Mouse (Mus musculus): ENCODE data around the gene Ifit1bl1.

Gene Ifit1bl1

DNA sequence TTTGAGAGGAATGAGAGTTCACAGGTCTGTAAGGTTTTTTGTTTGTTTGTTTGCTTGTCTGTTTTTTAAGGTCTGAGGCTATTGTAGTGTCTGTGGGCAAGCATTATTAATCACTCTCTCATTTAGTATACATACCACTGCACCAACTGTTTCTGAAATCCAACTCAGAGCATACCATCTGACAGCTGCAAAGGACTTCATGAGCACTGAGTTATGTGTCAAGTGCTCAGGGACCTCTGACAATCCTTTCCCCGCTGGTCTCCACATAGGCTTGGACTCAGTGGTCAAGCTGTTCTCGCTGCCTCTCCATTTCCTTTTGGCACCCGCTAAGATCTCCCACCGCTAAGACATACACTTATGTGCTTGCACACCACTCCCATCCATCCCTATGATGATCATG, 55.5 kb downstream of the Ifit1bl1 start:
- DNase-seq (ENCODE audit: low spot score in 2 of 2): no peak
